Comparison of ENCODE assay signal across 8 mouse cellular contexts in genomic region chr8:94785247-94785985, GRCm38 (mm10). TPM values are rescaled to one million over a fixed set of nuclear protein-coding genes. Genes with fewer than 3 reads are reported as not detected.
A peak's percentile ranks its signal among the peaks of the same experiment; 100 is the strongest.
DNase-seq lines count a peak whose midpoint lies in the region.

No protein-coding gene starts in this region.

- peak; percentile 72 to 88 for DNase-seq in adrenal gland, adult (ENCODE audit: inconsistent age in 2 of 2, low spot score in 1 of 2)
- DNase-seq in adrenal gland, postnatal 4 days (ENCODE audit: low spot score in 2 of 2) = no peak
- peak; percentile 74 for DNase-seq in 3134 (ENCODE audit: extremely low read depth, insufficient read length, low spot score)
- peak; percentile 59 to 77 for DNase-seq in adrenal gland, postnatal 36 days
- DNase-seq in heart, postnatal 4 days = peak; percentile 56
- DNase-seq in lung, postnatal 10 days = peak; percentile 71
- DNase-seq in thymus, adult 18-20 months = peak; percentile 16 to 24
- no peak for DNase-seq in embryo, embryonic 9.5 days (ENCODE audit: extremely low spot score)

RNA-seq across cellular contexts. Expression of gene Cx3cl1, which starts 13.6 kb away (rescaled TPM):
- total RNA-seq in adrenal gland, postnatal 4 days (2021) = 10 to 100 TPM; 18.8 to 21.1 TPM
- total RNA-seq in adrenal gland, postnatal 36 days (2021) = 10 to 100 TPM; 26.2 to 35.5 TPM
- total RNA-seq in heart, postnatal 4 days (2021) = 1 to 10 TPM; 4.1 to 4.5 TPM

RNA-seq across cellular contexts. Expression of gene Ccl17, which starts 24.8 kb away (rescaled TPM):
- total RNA-seq in adrenal gland, postnatal 4 days (2021) = under 1 TPM; 0.87 to 0.90 TPM
- total RNA-seq in adrenal gland, postnatal 36 days (2021) = 1 to 10 TPM; 1.0 to 1.4 TPM
- total RNA-seq in heart, postnatal 4 days (2021) = under 1 TPM in 1 of 2 experiments, not detected in 1; 0.60 TPM

RNA-seq across cellular contexts. Expression of gene Ccl22, which starts 40.0 kb away (rescaled TPM):
- total RNA-seq in adrenal gland, postnatal 4 days (2021) = under 1 TPM; 0.25 to 0.31 TPM
- not detected for total RNA-seq in adrenal gland, postnatal 36 days (2021)
- not detected for total RNA-seq in heart, postnatal 4 days (2021)

RNA-seq across cellular contexts. Expression of gene Coq9, which starts 52.7 kb away (rescaled TPM):
- total RNA-seq in adrenal gland, postnatal 4 days (2021) = 100 to 1,000 TPM; 128 to 144 TPM
- 100 to 1,000 TPM; 152 to 219 TPM for total RNA-seq in adrenal gland, postnatal 36 days (2021)
- 100 to 1,000 TPM; 237 to 239 TPM for total RNA-seq in heart, postnatal 4 days (2021)

RNA-seq across cellular contexts. Expression of gene Ciapin1, which starts 52.7 kb away (rescaled TPM):
- total RNA-seq in adrenal gland, postnatal 4 days (2021) = 10 to 100 TPM; 84.1 to 89.3 TPM
- total RNA-seq in adrenal gland, postnatal 36 days (2021) = 100 to 1,000 TPM in 1 of 2 experiments, 10 to 100 TPM in 1; 70.2 to 106 TPM
- total RNA-seq in heart, postnatal 4 days (2021) = 10 to 100 TPM; 84.5 to 91.1 TPM

Comparison
In these comparisons a context has a peak if more than half of its experiments do, and no peak if none do; other contexts are left out.
1. DNase-seq: peak in adrenal gland, adult (2 of 2), 3134 (single experiment), adrenal gland, postnatal 36 days (2 of 2), heart, postnatal 4 days (single experiment), lung, postnatal 10 days (single experiment) and thymus, adult 18-20 months (2 of 2); none in adrenal gland, postnatal 4 days (0 of 2) and embryo, embryonic 9.5 days (single experiment).